Mouse (Mus musculus) liver, embryonic 11.5 days (tissue): ENCODE results near the gene Zfp277. TPM values are rescaled to one million over a fixed set of nuclear protein-coding genes. Genes with fewer than 3 reads are reported as not detected.

Experiments
- ATAC-seq: fragments of 200-750 bp; cut with Nextera tagmentation; replicated peaks from 2 replicates; pipeline ENCODE4 v1.8.0; 2017; ENCODE audit warnings: moderate number of reproducible peaks, mild to moderate bottlenecking, moderate TSS enrichment, moderate library complexity; ENCODE audit not compliant: low FRiP score
- DNase-seq: peaks from one replicate; pipeline ENCODE4 v3.0.0-alpha.2; 2017; ENCODE audit warnings: low spot score
- H3K27ac ChIP-seq: fragments of 300-500 bp; sonication (generic); 2 replicates; pipeline ENCODE4 v1.5.1; 2014; ENCODE audit warnings: mild to moderate bottlenecking, low read depth, low read length, control low read depth
- H3K27me3 ChIP-seq: fragments of 300-500 bp; sonication (generic); replicated peaks from 2 replicates; pipeline ENCODE4 v1.6.1; 2014; ENCODE audit warnings: low read length, mixed read lengths; ENCODE audit not compliant: control insufficient read depth, insufficient read depth
- H3K36me3 ChIP-seq: fragments of 300-500 bp; sonication (generic); 2 replicates; pipeline ENCODE4 v1.6.1; 2014; ENCODE audit warnings: mild to moderate bottlenecking, low read length, moderate library complexity, mixed read lengths; ENCODE audit not compliant: control insufficient read depth, insufficient read depth
- H3K4me1 ChIP-seq: fragments of 300-500 bp; sonication (generic); replicated peaks from 2 replicates; pipeline ENCODE4 v1.6.1; 2014; ENCODE audit warnings: low read length, mixed read lengths; ENCODE audit not compliant: control insufficient read depth, insufficient read depth
- H3K4me2 ChIP-seq: fragments of 300-500 bp; sonication (generic); 2 replicates; pipeline ENCODE4 v1.6.1; 2014; ENCODE audit warnings: mild to moderate bottlenecking, control low read depth, moderate library complexity
- H3K4me3 ChIP-seq: fragments of 300-500 bp; sonication (generic); 2 replicates; pipeline ENCODE4 v1.5.1; 2014; ENCODE audit warnings: low read depth, low read length, control low read depth
- H3K9ac ChIP-seq: fragments of 300-500 bp; sonication (generic); 2 replicates; pipeline ENCODE4 v1.6.1; 2014; ENCODE audit warnings: low read depth, low read length, control low read depth
- H3K9me3 ChIP-seq: fragments of 300-500 bp; sonication (generic); 2 replicates; pipeline ENCODE4 v1.6.1; 2016; ENCODE audit warnings: low read length, inconsistent platforms, mixed read lengths; ENCODE audit not compliant: control insufficient read depth
- WGBS: fragments of 180-500 bp; shearing (Covaris S2); extraction: QIAGEN DNeasy Blood & Tissue Kit; methylation state at CpG from one replicate; pipeline ENCODE4 v1.1.7; 2014; 5-methylcytosine and 5-hydroxymethylcytosine counted together
- polyA plus RNA-seq: library from polyadenylated mRNA; unstranded; fragments of >200 nt; fragmentation: Nextera tagmentation; extraction: Ambion mirVana; gene quantifications from 2 replicates; pipeline ENCODE4 v1.2.1, GENCODE M21; 2014

Gene Zfp277
- polyA plus RNA-seq, 1 experiment from 2014 or later: 23.4 TPM

- Histone ChIP-seq H3K4me2 (no peak overlapping the region), H3K9ac (no peak overlapping the region), H3K4me3 (no peak overlapping the region), H3K27ac (no peak overlapping the region), H3K36me3 (no peaks in the 10 kb centered on the region), H3K27me3 (no peaks in the 10 kb centered on the region), H3K9me3 (no peaks in the 10 kb centered on the region), H3K4me1 (no peaks in the 10 kb centered on the region)
- WGBS: 82% methylated on average over 5 of the region's 5 CpGs
- ATAC-seq: no peak
- DNase-seq: no peak
Observed at GRCm38 (mm10) chr12:40387786-40388185, 57.9 kb downstream of the Zfp277 start.

GRCm38 (mm10) chr12:40385301-40385700, 60.4 kb downstream of the Zfp277 start:
- ATAC-seq (no peak), DNase-seq (no peak)
- H3K9me3 ChIP-seq: no peaks in the 10 kb centered on the region
- no peak overlapping the region for H3K27ac ChIP-seq
- H3K4me1 ChIP-seq: no peaks in the 10 kb centered on the region
- 80% methylated on average over 4 of the region's 4 CpGs for WGBS
- no peak overlapping the region for H3K4me3 ChIP-seq
- H3K4me2 ChIP-seq: no peak overlapping the region
- no peaks in the 10 kb centered on the region for H3K27me3 ChIP-seq
- no peaks in the 10 kb centered on the region for H3K36me3 ChIP-seq
- no peak overlapping the region for H3K9ac ChIP-seq

GRCm38 (mm10) chr12:40383718-40384117, 62.0 kb downstream of the Zfp277 start:
- Histone ChIP-seq H3K27me3 (no peaks in the 10 kb centered on the region), H3K4me1 (no peaks in the 10 kb centered on the region), H3K4me3 (no peak overlapping the region), H3K9ac (no peak overlapping the region), H3K27ac (no peak overlapping the region), H3K4me2 (no peak overlapping the region), H3K36me3 (no peaks in the 10 kb centered on the region), H3K9me3 (no peaks in the 10 kb centered on the region)
- ATAC-seq: no peak
- WGBS: 86% methylated on average over 6 of the region's 6 CpGs
- DNase-seq: no peak

GRCm38 (mm10) chr12:40382539-40382938, 63.2 kb downstream of the Zfp277 start:
- DNase-seq (no peak), ATAC-seq (no peak)
- Histone ChIP-seq H3K9ac (no peak overlapping the region), H3K9me3 (no peaks in the 10 kb centered on the region), H3K4me1 (no peaks in the 10 kb centered on the region), H3K4me3 (no peak overlapping the region), H3K36me3 (no peaks in the 10 kb centered on the region), H3K27ac (no peak overlapping the region), H3K27me3 (no peaks in the 10 kb centered on the region), H3K4me2 (no peak overlapping the region)
- 89% methylated on average over 5 of the region's 5 CpGs for WGBS

GRCm38 (mm10) chr12:40381824-40382223, 63.9 kb downstream of the Zfp277 start:
- DNase-seq: no peak
- H3K9me3 ChIP-seq: no peaks in the 10 kb centered on the region
- no peak for ATAC-seq
- WGBS: 87% methylated on average over 11 of the region's 11 CpGs
- H3K27ac ChIP-seq: no peak overlapping the region
- H3K4me1 ChIP-seq: no peaks in the 10 kb centered on the region
- H3K4me2 ChIP-seq: no peak overlapping the region
- H3K36me3 ChIP-seq: no peaks in the 10 kb centered on the region
- H3K9ac ChIP-seq: no peak overlapping the region
- H3K4me3 ChIP-seq: no peak overlapping the region
- no peaks in the 10 kb centered on the region for H3K27me3 ChIP-seq

- ATAC-seq (no peak), DNase-seq (no peak)
- WGBS: 85% methylated on average over 10 of the region's 10 CpGs
Observed at GRCm38 (mm10) chr12:40381173-40381801, 64.4 kb downstream of the Zfp277 start.

GRCm38 (mm10) chr12:40379538-40379923, 66.2 kb downstream of the Zfp277 start:
- Histone ChIP-seq H3K27me3 (no peaks in the 10 kb centered on the region), H3K9me3 (no peaks in the 10 kb centered on the region), H3K36me3 (no peaks in the 10 kb centered on the region), H3K27ac (no peak overlapping the region), H3K4me1 (no peaks in the 10 kb centered on the region), H3K9ac (no peak overlapping the region), H3K4me2 (no peak overlapping the region), H3K4me3 (no peak overlapping the region)
- ATAC-seq (no peak), DNase-seq (no peak)
- WGBS: 61% methylated on average over 4 of the region's 4 CpGs

More at GRCm38 (mm10) chr12:40381173-40381801, 64.4 kb downstream of the Zfp277 start:
- Histone ChIP-seq H3K27ac (no peak overlapping the region), H3K4me2 (no peak overlapping the region), H3K4me1 (no peaks in the 10 kb centered on the region), H3K9me3 (no peaks in the 10 kb centered on the region), H3K36me3 (no peaks in the 10 kb centered on the region), H3K27me3 (no peaks in the 10 kb centered on the region), H3K4me3 (no peak overlapping the region), H3K9ac (no peak overlapping the region)

GRCm38 (mm10) chr12:40378621-40379537, 66.8 kb downstream of the Zfp277 start:
- no peak overlapping the region for H3K27ac ChIP-seq

More at GRCm38 (mm10) chr12:40378621-40379537, 66.8 kb downstream of the Zfp277 start:
- Histone ChIP-seq H3K36me3 (no peaks in the 10 kb centered on the region), H3K4me1 (no peaks in the 10 kb centered on the region), H3K27me3 (no peaks in the 10 kb centered on the region), H3K9me3 (no peaks in the 10 kb centered on the region), H3K4me2 (no peak overlapping the region), H3K4me3 (no peak overlapping the region), H3K9ac (no peak overlapping the region)
- ATAC-seq (no peak), DNase-seq (no peak)
- 88% methylated on average over 17 of the region's 17 CpGs for WGBS
